Mouse (Mus musculus) olfactory bulb, adult 2 months (tissue): ENCODE data around the gene Pcsk2.

Experiments used
- CTCF ChIP-seq: fragments of 200-500 bp; IDR thresholded peaks from 2 replicates; pipeline ENCODE4 v1.5.1; 2012; ENCODE audit warnings: low read depth, mild to moderate bottlenecking, low read length, moderate library complexity; ENCODE audit not compliant: insufficient read depth
- POLR2A ChIP-seq: fragments of 200-500 bp; IDR thresholded peaks from 2 replicates; pipeline ENCODE4 v1.6.1; 2012; ENCODE audit warnings: mild to moderate bottlenecking, low read depth, low read length, moderate library complexity; ENCODE audit not compliant: insufficient read depth

- TF ChIP-seq POLR2A (no peak), CTCF (no peak)
Measured at GRCm38 (mm10) chr2:143844779-143845178, 298.8 kb downstream of the Pcsk2 start.
